Mouse (Mus musculus): ENCODE measurements around the gene Sgsm1.

Sgsm1 gene

DNA sequence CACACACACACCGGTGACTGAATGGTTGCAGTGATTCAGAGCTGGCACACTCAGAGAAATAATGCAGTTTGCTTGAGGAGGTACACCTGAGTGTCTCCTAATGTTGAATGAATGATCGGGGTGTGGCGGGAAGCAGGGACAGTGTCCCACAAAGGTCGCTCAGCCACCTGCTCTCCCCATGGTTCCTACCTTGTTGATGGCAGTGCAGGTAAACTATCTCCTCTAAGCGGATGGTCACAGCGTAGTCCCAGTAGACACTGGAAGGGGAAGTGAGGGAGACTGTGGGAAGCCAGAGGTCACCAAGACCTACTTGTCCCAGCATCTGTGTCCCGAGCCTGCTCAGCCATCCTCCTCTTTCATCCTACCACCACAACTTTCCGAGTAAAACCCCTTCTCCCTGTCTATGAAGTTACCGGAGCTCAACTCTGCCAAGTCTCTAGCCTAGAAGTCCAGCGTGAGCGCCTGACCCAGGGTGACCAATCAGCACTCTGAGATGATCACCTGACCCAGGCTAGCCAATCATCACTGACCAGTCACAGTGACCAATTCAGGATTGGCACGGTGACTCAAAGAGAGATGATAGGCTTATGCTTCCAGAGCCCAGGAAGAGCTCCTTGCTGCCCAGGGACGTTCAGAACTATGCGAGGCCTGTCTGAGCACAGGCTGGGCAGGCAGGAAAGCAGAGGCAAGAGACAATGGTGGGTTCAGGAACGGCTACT lies 30.3 kb downstream of the Sgsm1 start:
- DNase-seq = no peak

DNA sequence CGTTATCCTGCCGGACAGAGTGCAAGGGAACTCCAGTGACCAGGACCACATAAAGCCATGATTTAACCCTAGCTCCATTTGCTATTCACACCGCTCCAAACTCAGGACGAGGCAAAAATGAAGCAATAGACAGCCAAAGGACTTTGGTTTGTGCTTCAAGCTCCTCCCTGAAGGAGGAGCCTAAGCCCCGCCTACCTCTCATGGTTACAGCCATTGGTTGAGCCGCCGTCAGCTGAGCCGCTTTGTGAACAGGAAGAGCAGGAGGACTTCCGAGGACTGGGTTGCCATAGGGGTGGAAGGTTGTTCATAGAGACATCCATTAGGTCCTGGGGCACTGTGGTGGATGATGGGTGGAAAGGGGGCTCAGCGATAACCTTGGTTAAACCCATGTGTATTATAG lies 34.7 kb downstream of the Sgsm1 start:
- DNase-seq = no peak

DNA sequence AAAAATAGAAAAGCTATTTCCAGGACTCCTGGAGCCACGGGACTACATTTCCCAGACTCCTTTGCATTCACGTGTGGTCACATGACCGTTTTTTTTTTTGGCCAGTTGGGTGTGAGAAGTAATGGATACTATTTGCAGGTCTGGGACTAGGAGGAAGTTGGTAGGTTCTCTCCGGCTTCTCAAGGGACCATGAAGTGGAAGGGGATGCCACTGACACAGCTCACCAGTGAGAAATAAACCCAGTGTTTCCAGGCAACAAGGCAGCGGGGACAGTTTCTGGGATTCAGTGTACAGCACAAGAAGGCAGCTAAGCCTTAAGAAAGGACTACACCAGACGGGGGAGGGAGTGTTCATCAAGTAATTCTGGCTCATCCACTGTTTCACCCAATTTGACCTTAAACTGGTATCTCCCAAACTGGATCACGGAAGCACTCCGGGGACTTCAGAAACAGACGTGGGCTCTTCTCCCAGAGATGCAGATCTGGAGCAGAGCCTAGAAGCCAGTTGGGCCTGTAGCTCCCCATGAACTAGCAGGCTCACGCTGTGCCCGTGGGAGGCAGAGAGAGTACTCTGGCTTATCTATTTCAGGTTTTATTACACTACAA lies 39.3 kb downstream of the Sgsm1 start:
- DNase-seq = no peak

DNA sequence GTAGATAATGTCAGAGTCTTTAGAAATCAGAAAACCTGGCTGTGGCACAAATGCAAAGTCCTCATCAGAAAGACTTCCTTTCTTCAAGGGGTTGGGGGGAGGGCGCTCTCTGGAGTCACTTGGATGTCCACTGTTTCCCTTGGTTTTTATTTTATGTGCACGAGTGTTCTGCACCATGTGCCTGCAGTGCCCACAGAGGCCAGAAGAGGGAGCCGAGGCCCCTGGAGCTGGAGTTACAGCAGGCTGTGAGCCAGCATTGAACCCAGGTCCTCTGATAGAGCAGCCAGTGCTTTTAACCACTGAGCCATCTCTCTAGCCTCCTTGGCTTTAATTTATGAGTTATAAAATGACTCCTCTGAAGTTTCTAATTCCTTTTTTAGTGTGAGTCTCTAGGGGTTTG lies 40.5 kb downstream of the Sgsm1 start:
- no peak for DNase-seq

DNA sequence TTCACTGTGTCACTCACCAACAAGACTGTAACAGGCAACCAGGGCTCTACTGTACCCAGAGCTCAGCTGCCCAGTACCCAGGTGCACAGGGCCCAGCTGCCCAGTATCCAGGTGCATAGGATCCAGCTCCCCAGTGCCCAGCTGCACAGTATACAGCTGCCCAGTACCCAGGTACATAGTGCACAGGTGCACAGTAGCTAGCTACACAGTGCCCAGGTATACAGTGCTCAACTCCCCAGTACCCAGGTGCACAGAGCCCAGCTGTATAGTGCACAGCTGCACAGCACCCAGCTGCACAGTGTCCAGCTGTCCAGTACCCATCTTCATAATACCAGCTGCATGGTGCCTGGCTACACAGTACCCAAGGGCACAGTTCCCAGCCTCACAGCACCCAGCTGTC lies 42.3 kb downstream of the Sgsm1 start:
- no peak for DNase-seq

DNA sequence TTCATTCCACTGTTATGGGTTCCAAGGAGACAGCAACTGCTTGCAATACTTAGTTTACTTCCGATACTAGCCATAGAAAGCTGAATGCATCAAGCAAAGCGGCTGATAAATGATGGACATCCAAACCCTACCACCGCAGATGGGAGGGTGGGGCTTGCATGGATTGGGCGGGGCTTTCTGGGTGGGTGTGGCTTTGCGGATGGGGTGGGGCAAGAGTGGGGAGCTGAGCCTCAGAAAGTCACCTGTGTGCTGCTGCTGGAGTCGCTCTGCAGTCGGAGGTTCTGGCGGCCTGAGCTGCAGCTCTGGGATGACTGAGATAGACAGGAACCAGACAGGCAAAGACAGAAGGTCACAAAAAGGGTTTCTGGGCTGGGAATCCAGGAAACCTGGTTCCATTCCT lies 44.9 kb downstream of the Sgsm1 start:
- no peak for DNase-seq

DNA sequence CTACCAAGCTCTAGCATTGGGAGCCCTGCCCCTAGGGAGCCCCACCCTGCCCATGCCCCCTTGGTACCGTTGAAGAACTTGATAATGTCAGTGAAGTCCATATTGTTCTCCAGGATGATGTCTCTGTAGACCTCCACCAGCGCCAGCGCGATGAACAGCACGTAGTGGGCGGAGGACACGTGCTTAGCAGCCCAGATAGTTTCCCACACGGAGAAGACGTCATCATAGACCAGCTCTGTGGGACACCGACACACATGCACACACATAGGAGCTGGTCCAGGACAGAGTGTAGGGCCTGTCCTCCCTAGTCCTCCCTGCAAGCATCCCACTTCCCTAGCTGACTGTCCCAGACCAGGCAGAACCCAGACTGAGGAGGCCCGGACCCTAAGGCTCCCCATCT lies 59.8 kb downstream of the Sgsm1 start:
- no peak for DNase-seq

DNA sequence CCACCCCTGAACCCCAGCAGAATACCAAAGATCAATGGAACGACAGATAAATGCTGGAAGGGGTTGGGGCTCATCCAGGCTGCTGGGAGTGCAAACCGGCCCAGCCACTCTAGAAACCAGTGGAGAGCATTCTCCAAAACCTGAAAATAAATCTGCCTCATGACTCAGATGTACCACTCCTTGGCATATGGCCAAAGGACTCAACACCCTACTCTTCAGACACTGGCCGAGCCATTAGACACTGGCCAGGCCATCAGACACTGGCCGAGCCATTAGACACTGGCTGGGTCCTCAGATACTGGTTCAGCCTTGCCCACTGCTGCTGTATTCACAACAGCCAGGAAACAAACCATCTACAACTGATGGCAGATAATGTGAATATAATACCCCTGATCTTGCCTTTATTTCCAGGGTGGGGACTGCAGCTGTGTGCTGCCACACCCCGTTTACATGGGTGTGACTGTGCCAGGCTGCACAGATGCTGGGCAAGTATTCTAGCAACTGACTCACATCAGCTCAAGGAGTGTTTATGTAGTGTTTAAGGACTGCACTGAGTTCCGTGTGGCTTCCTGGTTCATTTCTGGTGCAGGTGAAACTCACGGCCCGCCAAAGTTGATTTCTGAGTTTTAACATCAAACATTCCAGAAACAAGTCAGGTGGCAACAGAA lies 61.2 kb downstream of the Sgsm1 start:
- DNase-seq = no peak

DNA sequence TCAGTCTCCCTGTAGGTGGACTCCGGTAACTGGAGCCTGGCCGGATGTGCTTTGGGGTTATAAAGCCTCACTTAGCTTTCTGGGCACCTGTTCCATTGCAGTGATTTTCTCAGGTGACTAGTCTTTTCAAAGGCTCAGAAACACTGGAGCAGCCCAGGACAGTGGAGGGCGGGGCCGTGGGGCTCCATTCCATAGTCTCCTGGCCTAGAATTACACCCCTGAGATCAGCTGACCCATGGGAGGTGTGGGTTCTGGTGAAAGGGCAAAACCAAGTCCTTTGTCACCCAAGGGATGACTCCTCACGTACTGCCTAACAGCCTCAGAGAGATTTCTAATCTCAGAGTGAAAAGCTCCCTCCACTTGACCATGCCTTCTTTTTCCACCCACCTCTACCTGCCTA lies 80.4 kb downstream of the Sgsm1 start:
- DNase-seq = no peak

DNA sequence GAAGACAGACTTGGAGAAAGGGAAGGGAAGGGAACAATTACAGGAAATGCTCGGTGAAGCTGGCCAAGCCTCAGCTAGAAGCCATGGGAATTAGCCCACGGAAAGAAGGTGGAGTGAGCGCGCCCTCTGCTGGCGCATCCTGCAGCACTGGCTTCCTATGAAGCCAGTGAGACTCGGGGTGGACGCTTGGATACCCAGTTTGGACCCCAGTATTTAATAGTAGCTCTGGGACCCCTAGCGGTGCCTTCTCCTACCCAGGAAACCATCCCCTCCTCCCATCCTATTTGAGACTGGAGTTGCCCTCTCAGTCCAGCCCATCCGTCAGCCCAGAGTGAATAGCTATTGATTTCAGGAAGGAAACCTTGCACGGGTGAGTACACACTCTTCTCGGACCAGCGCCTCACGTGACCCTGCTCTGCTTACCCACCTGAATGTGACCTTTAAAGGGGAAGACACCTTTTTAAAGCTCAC lies 83.9 kb downstream of the Sgsm1 start, which contains the start of gene Tmem211:
Tmem211 (plus strand) TSS at position 278 of the 471 bp plus-strand sequence.
- DNase-seq = peak in 1 of 2 experiments; percentile 52

DNA sequence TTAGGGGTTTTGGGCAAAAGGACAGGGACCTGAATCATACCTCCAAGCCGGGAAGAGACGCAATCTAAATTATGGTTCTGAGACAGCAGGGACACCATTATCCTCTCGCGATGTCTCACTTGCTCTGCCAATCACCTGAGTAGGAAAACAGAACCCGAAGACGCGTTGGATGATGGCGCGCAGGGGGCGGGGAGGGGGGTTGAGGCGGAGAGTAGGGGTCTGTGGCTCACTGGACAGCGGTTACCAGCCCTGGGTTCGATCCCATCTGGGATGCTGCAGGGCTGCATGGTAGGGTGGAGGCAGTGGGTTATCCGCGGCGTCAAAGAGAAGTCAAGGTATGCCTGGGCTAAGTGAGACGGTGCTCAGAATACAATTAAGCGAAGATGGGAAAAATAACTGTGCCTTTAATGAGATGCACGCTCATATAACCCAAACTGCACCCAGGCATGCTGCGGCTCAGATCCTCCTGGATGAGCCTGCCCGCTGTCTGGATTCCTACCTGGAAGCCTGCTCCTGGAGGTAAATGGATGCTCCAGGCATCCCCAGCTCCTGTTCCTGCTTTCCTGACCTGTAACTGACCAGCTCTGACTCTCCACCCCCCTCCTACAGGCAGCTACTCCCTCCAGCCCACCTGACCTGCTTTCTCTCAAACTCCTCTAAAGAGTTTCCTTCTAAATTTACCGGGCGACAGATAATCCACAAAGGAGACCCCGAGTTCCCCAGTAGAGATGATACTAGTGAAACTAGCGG lies 84.7 kb downstream of the Sgsm1 start:
- DNase-seq = no peak

DNA sequence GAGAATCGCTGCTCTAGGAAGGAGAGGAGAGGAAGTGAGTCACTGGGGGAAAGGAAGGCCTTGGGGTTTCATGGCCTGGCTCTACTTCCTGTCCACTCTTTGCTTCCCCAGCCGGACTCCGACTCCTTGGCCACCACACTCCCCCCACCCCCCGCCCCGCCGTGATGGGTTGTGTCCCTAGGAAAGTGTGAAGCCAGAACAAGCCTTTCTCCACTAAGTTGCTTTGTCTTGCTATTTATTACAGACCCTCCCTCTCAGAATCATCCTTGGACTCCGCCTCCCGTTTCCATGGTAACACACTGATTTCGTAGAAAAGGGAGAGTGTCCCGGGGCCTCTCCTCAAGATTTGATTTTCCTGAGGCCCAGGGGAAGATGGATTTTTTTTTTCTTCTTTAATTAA lies 85.3 kb downstream of the Sgsm1 start:
- DNase-seq = no peak

DNA sequence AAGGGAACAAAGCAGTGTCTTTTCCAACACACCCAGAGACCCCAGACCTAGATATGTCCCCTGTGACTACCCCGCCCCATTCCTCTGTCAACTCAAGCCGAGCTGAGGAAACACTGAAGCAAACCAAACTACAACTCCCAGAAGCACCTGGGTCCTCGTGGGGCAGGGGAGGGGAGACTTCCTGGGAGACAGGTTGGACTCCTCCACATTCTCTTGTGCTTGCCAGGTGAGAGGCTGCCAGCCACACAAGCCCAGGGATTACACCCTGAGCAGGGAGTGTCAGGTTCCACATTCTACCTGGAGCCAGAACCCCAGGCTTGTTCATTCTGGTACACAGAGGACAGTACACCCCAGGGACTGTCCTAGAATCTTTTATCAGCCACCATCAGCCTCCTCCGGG lies 86.7 kb downstream of the Sgsm1 start:
- DNase-seq = no peak

DNA sequence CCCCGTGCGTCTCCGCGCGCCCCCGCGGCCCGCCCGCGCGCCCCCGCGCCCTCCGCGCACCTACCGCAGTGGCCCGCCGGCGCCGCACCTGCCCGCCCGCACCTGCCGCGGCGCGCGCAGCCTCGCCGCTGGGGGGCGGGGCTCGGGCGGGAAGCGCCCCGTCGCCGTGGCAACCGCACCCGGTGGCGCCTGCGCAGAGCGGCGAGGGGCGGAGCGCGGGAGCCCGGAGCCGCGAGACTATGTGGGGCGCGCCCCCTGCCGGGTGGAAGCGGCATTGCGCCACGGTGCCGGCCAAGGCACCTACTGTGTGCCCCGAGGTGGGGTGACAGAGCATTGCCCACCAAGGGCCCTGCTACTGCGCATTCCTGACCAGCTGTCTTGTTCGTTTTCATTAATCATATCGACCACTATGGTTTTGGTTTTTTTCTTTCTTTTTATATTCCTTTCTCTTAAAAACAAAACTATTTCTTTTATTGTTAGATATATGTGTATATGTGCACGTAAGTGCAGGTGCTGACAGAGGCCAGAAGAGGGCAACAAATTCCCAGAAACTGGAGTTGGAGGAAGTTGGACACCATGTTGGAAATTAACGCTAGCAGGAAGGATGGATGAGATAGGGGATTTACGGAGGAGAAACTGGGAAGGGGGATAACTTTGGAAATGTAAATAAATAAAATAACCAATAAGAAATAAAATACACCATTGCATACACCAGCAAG lies 89.3 kb downstream of the Sgsm1 start, which contains the start of gene 2900026A02Rik:
2900026A02Rik (minus strand) TSS at position 90 of the 719 bp plus-strand sequence.
- peak in 1 of 2 experiments; percentile 45 for DNase-seq

DNA sequence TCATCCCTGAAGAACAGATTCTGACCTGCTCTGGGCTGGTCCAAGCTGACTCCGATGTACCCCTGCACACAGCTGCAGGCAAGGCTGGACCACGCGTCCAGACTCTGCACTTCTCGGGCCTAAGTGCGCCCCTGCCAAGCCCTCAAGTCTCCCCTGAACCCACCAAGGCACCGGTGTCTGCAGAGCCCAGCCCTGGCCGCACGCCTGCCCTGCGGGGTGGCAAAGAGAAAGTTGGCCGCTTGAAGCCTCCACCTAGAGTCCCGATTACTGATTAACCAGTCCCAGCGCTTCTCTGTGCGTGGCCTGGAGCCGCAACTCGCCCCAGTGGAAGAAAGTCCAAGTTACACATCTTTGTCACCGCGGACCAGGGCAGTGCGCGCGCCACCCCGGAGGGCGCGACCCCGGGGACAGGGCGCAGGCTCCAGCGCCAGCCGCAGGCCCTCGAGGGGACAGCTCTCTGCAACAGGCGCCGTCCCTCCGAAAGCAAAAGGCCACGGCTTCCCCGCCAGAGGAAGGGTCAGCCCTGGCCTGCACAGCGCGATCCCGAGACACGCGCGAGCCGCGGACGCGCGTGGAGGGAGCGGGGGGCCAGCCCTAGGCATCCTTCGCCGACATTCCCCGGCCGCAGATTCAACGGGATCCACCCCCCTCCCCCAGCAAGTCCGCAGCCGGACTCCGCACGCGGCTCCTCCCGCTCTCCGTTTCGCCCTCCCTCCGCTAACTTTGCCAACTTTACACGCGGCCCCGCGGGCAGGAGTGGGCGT lies 90.0 kb downstream of the Sgsm1 start:
- no peak for DNase-seq

DNA sequence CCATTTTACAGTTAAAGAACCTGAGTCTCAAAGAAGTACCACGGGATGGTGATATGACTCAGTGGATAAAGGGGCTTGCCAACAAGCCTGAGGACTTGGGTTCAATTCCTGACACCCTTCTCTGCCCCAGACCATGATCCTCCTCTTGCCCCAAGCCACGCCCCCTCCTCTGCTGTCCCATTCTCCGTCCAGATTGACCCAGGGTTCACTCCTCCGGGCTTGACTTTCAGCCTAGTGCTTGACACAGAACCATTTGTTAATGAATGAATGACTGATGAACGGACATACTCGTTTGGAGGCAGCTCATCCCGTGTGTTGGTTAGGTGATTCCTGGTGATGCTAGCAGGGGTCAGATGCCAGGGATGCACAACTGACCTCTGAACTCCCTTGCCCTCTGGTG lies 90.7 kb downstream of the Sgsm1 start:
- no peak for DNase-seq

DNA sequence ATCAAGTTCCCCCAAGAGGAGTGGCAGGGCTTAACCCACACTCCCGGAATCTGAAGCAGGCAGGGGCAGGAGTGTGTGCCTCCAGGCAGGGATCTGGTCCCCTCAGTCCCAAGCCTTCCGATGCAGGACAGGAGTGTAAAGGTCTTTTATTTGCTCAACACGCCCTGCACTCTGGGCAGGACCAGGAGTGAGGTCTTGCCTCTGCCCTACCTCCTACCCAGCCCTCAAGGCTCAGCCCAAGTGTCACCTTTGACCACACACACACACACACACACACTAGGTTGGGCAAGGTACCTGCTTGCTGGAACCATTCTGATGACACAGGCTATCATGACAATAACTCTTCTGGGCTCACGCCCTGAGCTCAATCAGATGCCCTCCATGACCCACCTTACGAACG lies 91.1 kb downstream of the Sgsm1 start:
- DNase-seq = no peak

DNA sequence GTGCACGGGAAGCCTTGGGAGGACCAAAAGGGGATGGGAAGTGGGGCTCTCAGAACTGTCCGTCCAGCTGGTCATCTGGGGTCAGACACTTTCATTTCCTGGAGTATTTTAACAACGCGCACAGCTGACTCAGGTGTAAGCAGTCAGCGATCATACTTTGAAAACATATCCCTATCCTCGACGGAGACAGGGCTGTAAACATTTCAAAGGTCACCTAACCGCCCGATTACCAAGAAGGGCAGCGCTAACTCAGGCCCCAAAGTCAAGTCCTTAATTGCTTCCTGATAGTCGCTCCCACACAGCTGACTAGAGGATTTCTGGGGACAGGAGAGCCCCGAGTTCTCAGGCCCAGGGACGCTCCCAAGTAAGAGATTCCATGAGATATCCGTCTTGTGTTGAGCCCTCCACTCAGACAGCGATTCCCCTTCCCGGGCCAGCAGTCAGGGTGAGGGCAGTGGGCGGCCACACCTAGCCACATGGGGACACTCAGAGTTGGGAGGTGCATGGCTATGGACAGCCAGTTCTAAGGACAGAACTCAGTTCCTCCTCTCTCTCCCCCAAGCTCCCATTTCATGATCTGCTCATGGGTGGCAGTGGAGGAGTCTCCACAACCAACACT lies 91.9 kb downstream of the Sgsm1 start:
- DNase-seq = no peak

DNA sequence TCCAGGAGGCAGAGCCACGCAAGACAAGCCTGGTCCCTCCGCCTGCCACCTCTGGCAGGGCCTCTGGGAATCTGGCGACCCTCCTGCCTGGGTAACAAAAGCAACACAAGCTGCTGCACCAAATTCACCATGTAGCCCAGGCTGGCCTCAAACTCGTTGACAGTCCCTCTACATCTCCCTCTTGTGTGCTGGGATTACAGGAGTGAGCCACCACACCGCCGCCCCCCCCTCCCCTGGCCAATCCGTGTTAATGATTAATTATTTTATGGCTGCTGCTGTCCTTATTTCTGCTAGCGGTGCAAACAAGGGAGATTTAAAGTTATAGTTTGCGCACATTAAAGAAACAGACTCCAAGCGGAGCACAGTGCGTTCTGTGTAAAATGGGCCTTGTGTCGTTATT lies 93.5 kb downstream of the Sgsm1 start:
- no peak for DNase-seq

DNA sequence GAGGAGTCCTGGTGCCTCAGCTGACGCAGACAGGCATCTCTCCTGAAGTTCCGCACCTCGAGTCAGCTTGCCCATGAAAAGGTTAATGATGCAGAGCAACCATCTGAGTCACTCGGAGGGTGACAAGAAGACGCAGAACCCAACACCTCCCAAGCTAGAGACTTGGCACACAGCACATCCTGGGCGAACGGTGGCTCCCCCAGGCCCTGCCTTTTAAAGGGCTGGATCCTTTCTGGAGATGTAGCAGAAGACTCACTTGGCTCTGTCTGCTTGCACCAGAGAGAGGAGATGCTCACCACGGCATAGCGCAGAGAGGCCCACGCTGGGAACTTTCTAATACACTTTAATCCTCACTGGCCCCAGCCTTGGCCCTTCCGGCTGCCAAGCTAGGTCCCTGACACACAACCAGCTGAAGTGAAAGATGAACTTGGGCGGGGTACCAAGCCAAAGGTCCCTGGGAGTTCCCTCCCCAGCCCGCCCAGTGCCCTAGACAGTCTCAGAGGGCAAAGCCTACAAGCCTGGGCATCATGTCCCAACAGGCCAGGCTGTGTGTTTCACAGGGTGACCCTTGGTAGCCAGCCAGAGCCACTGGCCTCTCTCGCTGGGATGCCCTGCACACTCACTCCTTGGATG lies 94.1 kb downstream of the Sgsm1 start:
- DNase-seq = no peak

DNA sequence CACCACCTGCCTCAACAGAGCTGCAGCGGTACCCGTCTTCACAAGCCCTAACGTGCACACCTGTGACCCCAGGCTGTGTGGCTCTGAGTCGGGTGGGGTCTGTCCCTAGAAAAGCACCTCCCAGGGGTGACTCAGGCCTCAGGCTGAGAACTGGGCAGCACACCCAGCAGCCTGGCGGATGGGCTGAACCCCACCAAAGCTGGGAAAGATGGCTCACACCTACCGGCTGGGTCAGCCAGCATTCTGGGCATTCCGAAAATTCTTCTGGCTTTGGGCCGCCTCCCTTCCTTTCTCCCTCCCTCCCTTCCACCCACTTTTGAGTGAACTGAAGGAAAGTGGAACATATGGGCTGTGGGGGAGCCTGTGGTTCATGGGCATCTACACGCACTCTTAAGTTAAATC lies 95.0 kb downstream of the Sgsm1 start:
- DNase-seq = no peak
